Mouse (Mus musculus): ENCODE measurements around the gene Vps50. TPM values are rescaled to one million over a fixed set of nuclear protein-coding genes. Genes with fewer than 3 reads are reported as not detected.
"Not testable (repeated sequence)": the region's sequence is repeated elsewhere in the genome, so short reads cannot be mapped to it uniquely, and the experiment has no call there.

Vps50 gene
- 10 to 100 TPM; 20.0 to 24.7 TPM for total RNA-seq (2021)
- long read RNA-seq, experiment 1, transcript Vps50-201 (28 exons, 3,788 nt), result major isoform, 9 of 18 reads
- long read RNA-seq, experiment 1, partial matches to known transcripts, result 5 of 18 reads
- long read RNA-seq, experiment 1, other reads (novel, unspliced or antisense), result 4 of 18 reads
- long read RNA-seq, experiment 2, transcript Vps50-201 (28 exons, 3,788 nt), result major isoform, 7 of 13 reads
- long read RNA-seq, experiment 2, partial matches to known transcripts, result 4 of 13 reads
- long read RNA-seq, experiment 2, other reads (novel, unspliced or antisense), result 0 of 13 reads

DNA sequence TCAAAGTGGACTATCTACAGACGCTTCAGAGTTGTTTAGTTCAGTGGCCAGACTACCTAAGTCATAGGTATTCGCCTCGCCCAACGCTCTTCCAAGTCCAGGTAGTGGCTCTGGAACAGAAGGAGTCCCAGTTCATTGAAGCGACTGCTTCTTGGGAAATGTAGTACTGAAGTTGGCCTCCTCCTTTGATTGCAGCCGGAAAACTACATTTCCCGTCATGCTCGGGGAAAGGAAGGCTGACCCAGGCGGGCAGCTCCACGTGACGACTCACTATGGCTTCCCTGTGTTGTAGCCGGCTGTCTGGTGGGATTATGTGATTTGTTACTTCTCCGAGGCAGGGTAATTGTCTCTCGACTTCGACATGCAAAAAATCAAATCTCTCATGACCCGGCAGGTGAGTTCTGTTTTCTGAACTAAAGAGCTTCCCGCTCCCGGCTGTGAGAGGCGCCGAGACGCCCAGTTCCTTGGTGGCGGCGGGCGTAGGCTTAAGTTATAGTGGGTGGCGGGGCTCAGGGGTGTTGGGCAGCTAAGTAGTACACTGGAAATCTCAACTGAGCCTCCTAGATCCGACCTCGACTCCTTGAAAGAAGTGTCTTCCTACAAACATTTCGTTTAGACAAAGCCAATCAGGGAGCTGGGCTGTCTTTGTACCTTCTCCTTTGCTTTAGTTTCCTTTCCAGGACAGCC is at the start of gene Vps50, which contains the start of gene Hepacam2:
Gene Vps50, plus strand, starts transcription at position 221 of the 687 bp plus-strand sequence.
Gene Hepacam2, minus strand, starts transcription at position 137 of the 687 bp plus-strand sequence.
- DNase-seq, result peak; percentile 92

DNA sequence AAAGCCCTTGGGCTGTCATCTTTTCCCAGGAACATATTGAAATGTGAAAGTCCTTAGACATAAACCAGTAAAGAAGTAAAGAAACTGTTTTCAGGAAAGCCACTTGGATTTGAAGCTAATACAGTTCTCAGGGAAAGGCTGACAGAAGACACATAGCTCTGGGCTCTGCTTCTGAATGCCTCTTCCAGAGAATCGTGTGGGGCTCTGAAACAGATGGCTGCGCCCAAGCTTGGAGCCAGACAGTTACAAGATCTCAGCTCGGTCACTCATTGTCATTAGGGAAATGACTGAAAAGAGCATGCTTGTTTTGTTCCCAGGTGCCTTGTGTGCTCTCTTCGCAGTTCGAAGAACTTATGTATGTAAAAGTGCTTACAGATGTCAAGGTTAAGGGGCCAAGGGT is 43.8 kb upstream of the Vps50 start:
- no peak for DNase-seq

DNA sequence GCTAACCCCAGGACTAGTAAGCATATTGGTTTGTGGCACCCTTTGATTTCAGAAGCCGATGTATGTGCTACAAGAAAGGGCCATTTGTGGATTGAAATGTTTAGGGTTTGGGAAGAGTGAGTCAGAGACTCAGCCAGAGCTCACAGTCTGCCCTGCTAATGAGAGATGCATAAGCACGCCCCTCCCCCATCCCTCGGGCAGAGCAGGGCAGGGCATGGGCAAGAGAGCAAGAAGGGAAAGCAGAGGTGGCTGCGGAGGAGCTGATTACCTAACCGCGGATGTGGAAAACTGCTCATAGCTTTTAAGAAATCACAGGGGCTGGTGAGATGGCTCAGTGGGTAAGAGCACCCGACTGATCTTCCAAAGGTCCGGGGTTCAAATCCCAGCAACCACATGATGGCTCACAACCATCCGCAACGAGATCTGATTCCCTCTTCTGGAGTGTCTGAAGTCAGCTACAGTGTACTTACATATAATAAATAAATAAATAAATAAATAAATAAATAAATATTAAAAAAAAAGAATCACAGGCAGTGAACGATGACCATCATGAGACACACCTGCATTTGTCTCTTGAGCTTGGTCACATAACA is 42.1 kb upstream of the Vps50 start:
- peak; percentile 3 for DNase-seq

DNA sequence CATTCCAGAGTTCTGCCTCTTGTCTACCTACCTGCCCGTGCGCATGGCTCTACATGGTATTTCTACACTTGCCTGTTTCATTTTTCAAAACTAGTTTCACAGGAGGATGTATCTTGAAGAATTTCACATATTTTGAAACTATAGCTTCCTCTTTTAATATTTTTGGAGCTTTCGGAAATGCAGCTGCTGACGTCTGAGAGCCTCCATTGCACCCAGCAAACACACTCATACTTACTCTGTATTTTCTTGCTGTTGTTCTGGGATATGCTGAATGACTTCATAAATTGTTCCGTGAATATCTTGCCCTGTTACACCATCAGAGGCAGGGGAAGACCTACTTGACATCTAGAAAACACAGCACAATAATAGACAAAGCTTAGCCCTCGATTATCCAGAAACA is 35.2 kb upstream of the Vps50 start:
- DNase-seq, result no peak

DNA sequence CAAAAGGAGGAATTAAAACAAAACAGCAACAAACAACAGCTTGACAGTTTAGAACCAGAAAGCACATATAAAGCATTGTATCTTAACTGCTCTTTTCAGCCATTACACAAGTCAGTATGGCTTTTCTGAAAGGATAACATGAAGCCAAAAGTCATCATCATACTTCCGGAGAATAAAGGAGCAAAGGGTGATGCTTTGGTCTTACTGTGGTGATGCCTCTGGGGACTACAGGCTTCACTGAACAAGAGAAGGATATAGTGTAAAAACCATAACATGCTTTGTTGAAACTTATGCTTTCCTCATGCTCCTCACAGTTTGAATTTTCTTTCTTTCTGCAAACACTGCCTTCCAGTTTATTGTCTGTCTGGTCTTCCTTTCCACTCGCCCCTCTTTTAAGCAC is 34.6 kb upstream of the Vps50 start:
- DNase-seq, result no peak

DNA sequence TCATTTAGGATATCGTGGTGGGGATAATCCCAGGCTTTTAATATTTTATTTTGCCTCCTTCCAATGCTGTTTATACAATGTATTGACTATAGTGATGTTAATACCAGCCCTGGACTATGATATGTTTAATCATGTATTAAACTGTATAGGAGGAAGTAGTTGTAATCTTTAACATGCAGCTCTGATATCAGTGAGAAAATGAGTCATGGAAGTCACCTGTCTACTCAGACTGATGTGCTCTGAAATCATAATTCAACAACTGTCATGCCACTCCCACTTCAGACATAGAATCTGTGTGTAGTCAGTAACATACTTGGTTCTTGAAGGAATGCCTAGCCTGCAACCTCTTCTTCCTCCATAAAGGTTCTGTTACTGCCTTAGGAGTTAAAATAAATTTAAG is 29.6 kb upstream of the Vps50 start:
- no peak for DNase-seq

DNA sequence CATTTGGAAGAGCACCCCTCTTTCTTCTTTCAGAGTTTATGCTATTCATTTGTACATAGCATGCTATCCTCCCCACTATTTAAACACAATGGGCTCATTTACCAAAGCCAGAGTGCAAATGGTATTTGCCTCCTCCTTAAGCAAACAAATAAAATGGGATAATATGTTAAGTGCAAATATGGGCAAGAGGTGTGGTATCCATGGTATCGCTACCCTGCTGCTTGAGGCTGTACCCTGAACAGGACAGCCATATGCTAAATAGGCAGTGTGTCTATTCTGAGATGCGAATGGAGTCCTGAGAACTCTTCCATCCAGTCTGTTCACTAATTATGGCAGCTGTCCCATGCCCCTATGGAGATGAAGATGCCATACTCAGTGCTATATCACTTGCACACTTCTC is 27.5 kb upstream of the Vps50 start:
- no peak for DNase-seq

DNA sequence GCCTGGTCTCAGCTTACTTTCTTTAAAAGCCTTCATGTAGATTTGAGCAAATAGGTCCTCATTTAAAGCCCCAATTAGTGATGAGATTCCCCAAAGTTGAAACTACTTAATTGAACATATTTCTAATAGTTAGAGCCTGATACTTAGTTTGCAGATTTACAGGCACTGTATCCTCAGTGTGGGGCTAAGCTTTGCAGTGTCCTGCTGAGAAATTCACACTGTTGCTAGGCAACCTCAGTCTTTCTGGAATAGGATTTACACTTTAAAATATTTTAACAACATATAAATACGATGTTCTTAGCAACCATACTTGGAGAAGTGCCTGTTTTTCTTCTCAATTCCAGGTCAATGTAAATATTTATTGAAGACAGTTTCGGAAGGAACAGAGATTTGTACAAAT is 21.9 kb upstream of the Vps50 start:
- DNase-seq, result no peak

DNA sequence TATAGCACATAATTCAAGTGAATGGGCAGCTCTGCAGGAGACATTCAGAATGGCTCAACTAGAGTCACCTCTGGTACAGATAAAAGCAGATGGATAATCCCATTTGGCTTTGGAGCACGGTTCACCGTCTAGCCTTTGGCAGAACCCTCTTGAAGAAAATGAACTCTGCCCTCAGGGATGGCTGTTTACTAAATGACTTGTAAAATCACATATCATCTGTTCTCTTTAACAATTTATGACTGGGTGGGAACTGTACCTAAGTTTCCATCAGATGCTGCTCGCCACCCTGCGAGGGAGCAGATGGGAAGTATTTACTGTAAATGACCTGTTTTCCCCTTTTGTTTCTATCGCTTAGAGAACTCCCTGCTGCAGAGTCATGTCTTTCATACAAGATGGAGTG is 18.3 kb upstream of the Vps50 start:
- no peak for DNase-seq

DNA sequence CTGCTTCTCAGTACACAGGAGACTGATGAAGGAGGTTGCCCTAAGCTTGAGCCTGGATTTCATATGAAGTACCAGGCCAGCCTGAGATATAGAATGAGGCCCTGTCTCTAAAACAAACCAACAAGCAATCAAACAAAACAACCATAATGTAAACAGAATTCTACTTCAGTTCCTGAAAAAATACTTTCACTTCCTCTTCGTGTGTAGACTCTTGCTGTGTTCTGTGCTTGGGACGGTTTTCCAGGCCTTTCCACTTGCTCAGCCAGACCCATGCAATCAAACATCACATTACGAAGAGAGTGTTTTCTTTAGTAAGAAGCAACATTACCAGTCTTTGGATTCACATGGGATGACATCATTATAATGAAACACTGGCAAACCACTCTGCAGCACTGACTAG is 16.5 kb upstream of the Vps50 start:
- DNase-seq, result no peak

DNA sequence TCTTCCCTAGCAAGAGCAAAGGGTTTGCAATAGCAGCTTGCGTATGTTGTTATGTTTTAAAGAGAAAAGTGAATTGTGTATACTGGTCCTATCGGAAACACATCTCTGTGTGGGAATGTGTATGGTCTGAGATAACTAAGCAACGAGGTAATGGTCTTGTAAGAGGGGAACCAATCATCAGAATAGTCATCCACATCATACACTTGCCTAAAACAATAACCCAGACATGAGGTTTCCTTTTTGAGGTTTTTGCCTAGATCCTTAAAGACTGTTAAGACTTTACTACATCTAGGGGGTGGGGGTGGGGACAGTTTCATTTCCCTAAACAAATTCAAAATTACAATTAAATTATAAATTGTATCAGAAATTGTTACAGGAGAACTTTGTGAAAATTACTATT is 13.0 kb upstream of the Vps50 start:
- DNase-seq, result no peak

DNA sequence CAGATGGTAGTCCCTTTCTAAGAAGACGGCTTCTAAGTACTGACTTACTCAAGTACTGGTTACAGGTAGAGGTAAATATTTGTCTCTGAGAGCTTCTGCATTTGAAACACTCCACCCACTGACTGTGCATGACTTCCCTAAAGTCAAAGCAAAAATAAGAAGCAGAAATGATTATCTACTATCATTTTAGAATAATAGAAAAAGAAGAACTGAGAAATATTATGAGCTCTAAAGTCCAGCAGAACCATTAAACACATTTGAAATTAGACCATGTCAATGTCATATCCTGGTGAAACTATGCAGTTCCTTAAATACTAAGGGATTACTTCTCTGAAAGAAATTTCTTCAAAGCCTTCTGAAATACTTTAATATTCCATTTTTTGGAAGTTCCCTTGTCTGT is 10.8 kb upstream of the Vps50 start:
- DNase-seq, result no peak

DNA sequence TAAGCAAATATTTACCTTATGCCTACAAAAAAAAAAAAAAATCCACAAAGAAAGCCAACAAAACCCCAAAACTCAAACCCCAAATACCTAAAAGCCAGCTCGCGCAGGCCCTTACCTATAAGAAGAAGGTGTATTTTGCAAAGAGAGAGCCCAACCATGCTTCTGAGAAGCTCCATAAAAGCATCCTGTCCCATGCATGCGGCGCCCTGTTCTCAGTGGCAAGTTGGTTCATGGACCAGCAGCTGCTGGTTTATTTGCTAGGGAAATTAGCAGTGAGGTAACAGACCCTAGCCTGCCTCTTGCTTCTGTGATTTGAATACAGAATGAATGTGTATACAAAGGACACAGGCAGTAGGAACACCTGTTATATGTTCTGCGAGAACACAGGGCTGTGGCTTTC is 3.9 kb upstream of the Vps50 start:
- DNase-seq, result no peak

DNA sequence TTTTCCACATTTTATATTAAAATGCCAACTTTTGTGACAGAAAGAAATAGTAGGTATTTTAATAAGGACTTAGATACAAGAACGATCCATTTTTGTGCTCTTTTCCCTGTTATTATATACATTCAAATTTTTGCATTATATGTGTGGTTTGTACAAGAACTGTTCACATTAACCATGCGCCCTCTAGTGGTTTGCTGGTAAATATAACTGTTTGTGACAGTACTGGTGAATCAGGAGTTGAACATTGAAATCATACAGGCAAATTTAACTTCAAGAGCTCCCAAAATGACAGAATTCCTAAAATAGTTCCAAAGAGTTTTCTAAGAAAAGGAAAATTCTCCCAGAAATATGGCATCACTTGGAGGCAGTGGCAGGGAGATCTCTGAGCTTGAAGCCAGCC is 2.0 kb upstream of the Vps50 start:
- DNase-seq, result peak; percentile 28

DNA sequence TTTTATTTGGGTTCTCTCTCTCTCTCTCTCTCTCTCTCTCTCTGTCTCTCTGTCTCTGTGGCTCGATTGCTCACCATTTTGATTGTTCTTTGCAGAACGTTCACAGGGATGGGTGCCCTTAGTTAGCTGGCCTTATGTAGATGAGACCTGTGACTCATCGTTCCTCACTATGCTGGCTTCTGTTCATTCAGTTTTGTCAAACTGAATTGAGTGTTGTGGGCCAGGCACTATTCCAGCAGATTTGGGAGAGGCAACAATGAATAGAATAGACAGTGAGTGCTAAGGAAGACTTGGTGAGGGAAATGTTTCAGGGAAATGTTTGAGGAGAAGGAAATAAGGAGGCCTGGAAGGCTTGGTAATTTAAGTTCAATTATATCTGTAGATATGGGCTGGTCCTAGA is 2.1 kb downstream of the Vps50 start:
- DNase-seq, result no peak

DNA sequence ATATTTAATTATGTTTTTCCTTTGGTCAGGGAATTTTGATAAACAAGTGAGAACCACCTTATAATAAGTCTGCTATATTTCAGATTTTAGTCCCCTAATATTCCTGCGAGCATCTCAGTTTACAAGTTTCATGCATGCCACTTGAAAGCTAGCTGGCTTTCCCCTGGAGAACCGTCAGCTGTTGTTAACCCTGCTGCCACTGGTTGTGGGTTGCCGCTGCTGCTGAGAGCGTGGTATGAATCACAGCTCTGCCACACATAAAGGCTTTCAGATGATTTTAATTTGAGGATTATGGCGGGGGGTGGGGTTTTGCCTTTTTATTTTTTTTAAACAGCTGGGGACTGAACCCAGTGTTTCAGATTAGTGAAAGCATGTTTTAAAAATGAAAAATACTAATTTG is 7.1 kb downstream of the Vps50 start:
- no peak for DNase-seq

DNA sequence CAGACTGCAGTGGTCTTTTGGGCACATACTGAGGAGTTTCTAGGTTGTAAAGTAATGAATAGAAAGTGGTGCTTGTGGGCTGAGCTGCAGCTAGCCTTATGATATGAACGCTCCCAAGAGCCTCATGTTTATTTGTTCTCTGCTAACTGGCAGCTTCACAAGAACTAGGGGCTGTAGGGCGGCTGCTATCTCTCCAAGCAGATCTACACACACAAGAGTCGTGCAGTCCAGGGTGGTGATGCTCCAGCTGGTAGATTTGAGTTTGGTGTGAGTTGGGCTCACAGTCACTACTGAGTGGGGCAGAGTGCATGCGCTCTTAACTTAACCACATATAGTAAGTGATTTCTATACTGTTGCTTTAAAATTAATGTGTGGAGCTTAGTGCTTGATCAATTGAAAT is 8.9 kb downstream of the Vps50 start:
- DNase-seq, result no peak

DNA sequence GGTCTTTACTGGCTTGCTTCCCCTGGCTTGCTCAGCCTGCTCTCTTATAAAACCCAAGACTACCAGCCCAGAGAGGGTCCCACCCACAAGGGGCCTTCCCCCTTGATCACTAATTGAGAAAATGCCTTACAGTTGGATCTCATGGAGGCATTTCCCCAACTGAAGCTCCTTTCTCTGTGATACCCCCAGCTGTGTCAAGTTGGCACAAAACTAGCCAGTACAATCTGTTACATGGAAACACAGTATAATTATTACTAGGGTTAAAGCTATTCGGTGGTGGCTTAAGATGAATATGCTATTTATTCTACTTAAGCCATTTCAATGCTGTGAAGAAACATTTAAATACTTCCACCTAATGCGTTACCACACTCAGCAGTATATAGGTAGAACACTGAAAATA is 10.0 kb downstream of the Vps50 start:
- not testable (repeated sequence) for DNase-seq

DNA sequence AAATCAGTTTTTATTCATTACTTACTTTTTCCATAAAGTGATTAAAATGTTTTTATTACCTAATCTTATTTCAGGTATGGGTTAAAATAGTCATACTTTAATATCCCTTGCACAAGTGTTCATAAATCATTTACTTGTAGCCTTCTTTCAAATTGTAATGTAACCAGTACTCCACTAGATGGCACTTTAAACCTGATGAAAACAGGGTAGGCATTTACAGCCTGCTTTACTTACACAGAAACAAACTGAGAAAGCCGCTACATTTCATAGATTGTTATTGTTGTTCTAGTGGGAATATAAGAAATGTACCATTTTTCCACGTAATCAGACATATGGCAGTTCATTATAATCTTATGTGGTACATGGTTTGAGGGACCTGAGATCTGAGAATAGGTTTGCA is 11.6 kb downstream of the Vps50 start:
- no peak for DNase-seq

DNA sequence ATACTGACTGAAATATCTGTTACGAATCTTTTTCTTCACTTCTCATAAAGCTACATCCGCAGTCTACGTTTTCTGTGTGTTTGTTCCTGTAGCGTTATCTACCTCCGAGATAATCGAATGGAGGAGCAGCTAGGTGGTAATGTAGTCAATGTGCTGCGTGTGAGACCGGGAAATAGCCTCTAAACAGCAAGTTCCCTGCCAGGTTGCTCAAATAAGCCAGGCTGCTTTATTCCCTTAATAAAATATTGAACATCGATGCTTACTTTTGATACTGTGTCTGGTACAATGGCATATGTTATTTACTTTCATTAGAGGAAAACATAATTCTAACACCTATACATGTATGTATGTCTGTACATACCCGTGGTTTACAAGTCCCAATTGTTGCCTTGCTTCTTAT is 12.9 kb downstream of the Vps50 start:
- DNase-seq, result no peak

DNA sequence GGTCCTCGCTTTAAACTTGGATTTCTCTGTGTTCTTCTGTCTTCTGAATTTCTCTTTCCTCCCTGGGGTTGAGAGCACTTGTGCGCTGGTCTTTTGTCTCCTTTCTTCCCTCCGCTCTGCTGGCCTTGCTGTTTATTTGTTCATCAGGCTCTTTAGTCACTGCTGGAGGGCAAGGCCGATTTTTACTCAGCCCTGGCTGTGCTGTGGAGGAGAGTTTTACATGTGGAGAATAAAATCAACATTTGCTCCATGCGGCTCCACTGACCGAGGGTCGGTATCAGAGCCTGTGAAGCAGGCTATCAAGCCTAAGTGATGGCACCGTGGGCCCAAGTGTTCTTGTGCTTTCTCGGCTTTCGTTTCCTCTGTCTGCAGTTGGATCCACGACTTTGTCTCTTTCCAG is 13.4 kb downstream of the Vps50 start:
- DNase-seq, result peak; percentile 17

DNA sequence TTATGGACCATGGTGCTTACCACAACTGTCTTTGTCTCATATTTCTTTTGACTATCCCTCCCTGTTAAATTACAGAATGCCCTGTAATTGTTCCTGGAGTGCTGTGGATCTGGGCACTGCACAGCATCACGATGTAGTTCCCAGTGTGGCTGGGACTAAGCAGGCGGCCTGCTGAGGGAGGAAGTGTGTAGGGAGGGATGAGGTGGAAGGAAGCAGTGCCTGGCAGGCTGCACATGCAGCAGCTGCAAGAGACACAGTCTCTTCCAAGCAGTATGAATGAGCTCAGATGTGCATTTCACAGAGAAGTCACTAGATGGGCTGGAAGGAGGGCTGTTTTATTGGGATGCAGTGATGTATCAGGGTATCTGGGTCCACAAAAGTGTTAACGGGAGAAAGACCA is 14.4 kb downstream of the Vps50 start:
- no peak for DNase-seq

DNA sequence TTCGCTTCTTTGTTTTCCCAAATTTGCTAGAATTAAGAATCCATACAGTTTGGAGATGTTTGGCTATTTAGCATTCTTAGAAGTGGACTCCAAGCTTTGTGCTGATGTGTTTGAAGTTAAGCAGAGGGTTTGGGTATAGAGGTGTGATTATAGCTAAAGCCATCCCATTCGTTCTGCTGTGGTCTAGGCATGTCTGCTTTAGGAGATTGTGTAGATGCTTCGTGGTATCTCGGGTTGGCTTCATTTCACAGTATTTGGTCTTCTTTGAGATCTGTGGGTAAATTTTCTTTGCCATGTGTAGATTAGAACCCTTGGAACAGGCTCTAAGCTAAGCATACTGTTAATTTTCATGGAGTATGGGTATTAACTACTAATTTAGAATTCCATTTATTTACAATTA is 30.0 kb downstream of the Vps50 start:
- no peak for DNase-seq

DNA sequence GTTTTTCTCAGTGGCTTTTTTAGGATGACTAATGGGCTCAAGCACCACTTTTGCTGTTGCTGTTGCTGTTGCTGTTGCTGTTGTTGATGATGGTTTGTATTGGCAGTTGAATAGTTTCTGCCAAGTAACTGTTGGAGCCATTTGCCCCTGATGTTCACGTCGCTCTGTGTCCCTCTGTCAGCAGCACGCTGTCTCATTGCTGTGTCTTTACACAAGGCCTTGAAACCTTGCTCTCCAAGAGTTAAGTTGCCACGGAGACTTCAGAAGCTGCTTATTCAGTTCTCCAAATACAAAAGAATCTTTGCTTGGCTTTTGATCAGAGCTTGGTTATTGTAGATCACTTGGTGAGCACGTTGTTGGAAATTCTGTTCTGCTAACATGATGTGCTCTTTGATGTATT is 33.3 kb downstream of the Vps50 start:
- no peak for DNase-seq

All from adrenal gland, postnatal 10 days (tissue).